Mouse (Mus musculus): ENCODE measurements around the gene Senp1.

GRCm38 (mm10) chr15:98131001-98131400, 37.5 kb upstream of the Senp1 start:
- TF ChIP-seq CTCF (IDR thresholded peaks at IDR 0.05) (no peak), EP300 (IDR thresholded peaks at IDR 0.05; ENCODE audit: insufficient read depth, low read depth, low read length) (peak; percentile 90)

All from heart, adult 2 months (tissue).